Mouse (Mus musculus) stomach, embryonic 15.5 days (tissue): ENCODE measurements around the gene Kdm2b. TPM values are rescaled to one million over a fixed set of nuclear protein-coding genes. Genes with fewer than 3 reads are reported as not detected.

ENCODE experiments used
- ATAC-seq: fragments of 200-750 bp; cut with Nextera tagmentation; 2 replicates; pipeline ENCODE4 v1.8.0; 2017; ENCODE audit warnings: low read depth, moderate number of reproducible peaks, moderate TSS enrichment; ENCODE audit not compliant: insufficient read depth, low FRiP score
- H3K27ac ChIP-seq: fragments of 300-500 bp; sonication (generic); 2 replicates; pipeline ENCODE4 v1.5.1; 2015; ENCODE audit warnings: mild to moderate bottlenecking, inconsistent platforms
- H3K27me3 ChIP-seq: fragments of 300-500 bp; sonication (generic); replicated peaks from 2 replicates; pipeline ENCODE4 v1.6.1; 2015; ENCODE audit warnings: inconsistent platforms
- H3K36me3 ChIP-seq: fragments of 300-500 bp; sonication (generic); 2 replicates; pipeline ENCODE4 v1.6.1; 2015; ENCODE audit warnings: inconsistent platforms
- H3K4me1 ChIP-seq: fragments of 300-500 bp; sonication (generic); 2 replicates; pipeline ENCODE4 v1.6.1; 2015; ENCODE audit warnings: inconsistent platforms
- H3K4me2 ChIP-seq: fragments of 300-500 bp; sonication (generic); 2 replicates; pipeline ENCODE4 v1.6.1; 2015; ENCODE audit warnings: mild to moderate bottlenecking, inconsistent platforms
- H3K4me3 ChIP-seq: fragments of 300-500 bp; sonication (generic); replicated peaks from 2 replicates; pipeline ENCODE4 v1.5.1; 2015; ENCODE audit warnings: inconsistent platforms
- H3K9ac ChIP-seq: fragments of 300-500 bp; sonication (generic); 2 replicates; pipeline ENCODE4 v1.6.1; 2015; ENCODE audit warnings: inconsistent platforms
- H3K9me3 ChIP-seq: fragments of 300-500 bp; sonication (generic); 2 replicates; pipeline ENCODE4 v1.6.1; 2016; ENCODE audit warnings: inconsistent platforms
- WGBS: fragments of 180-500 bp; shearing (Covaris S2); methylation state at CpG from one replicate; pipeline ENCODE4 v1.1.7; 2015; 5-methylcytosine and 5-hydroxymethylcytosine counted together
- polyA plus RNA-seq: library from polyadenylated mRNA; unstranded; fragments of >200 nt; fragmentation: Nextera tagmentation; extraction: Ambion mirVana; gene quantifications from 2 replicates; pipeline ENCODE4 v1.2.1, GENCODE M21; 2015

Gene Kdm2b
- polyA plus RNA-seq, 1 experiment from 2014 or later, result 29.6 TPM

GRCm38 (mm10) chr5:123009873-123010272 lies 20.2 kb upstream of the Kdm2b start:
- 48% methylated on average over 11 of the region's 11 CpGs for WGBS
- no peaks in the 10 kb centered on the region for H3K27me3 ChIP-seq
- no peak overlapping the region for H3K4me2 ChIP-seq
- no peak for ATAC-seq
- no peaks in the 10 kb centered on the region for H3K9me3 ChIP-seq
- no peak overlapping the region for H3K27ac ChIP-seq
- H3K4me3 ChIP-seq, result no peak overlapping the region
- peaks cover 14% of the 10 kb centered on the region for H3K4me1 ChIP-seq
- no peaks in the 10 kb centered on the region for H3K36me3 ChIP-seq
- H3K9ac ChIP-seq, result no peak overlapping the region

- Histone ChIP-seq H3K4me1 (peaks cover 8% of the 10 kb centered on the region), H3K27ac (0 out of 2 replicates have a peak overlapping the region, but pooled peaks have one; percentile 3), H3K9ac (no peak overlapping the region), H3K9me3 (no peaks in the 10 kb centered on the region), H3K27me3 (no peaks in the 10 kb centered on the region), H3K4me3 (no peak overlapping the region), H3K4me2 (no peak overlapping the region), H3K36me3 (no peaks in the 10 kb centered on the region)
- ATAC-seq, result no peak
- 54% methylated on average over 7 of the region's 7 CpGs for WGBS
Measured at GRCm38 (mm10) chr5:123008877-123009493, 19.4 kb upstream of the Kdm2b start.

DNA sequence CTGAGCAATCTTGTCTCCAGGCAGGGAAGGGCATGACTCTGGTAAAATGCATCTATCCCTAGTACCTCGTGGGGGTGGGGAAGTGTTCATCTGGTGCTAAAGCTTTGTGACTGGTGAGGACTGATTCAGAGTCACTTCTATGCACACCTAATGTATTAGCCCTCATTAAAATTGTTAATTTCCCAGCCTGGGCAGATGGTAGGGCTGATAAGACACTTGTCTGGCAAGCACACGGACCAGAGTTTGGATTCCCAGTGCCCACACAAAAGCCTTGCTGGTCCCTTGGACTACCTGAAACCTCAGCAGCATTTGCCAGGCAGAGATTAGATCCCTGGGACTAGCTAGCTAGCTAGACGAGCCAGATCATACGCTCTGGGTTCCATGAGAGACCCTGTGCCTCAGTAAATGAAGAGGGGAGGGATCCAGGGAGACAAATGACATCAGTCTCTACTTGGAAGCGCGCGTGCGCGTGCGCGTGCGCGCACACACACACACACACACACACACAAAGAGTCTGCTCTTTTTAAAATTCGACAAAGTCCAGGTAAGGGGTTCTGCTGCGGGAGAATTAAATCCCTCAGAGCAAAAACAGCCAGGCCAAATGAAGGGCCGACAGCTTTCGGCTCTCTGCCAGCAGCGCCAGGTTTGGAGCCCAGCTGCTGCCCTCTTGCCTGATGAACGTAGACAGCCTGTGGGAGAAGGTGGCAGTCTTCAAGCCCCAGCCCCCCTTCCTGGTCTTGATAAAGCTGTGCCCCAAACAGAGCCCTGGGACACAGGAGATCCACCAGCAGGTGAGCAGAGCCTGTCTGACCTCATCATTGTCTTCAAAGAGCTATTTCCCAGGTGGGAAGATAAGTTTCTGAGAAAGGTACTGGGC lies 16.3 kb upstream of the Kdm2b start:
- H3K36me3 ChIP-seq, result no peaks in the 10 kb centered on the region
- no peaks in the 10 kb centered on the region for H3K27me3 ChIP-seq
- H3K4me3 ChIP-seq, result no peak overlapping the region
- H3K9ac ChIP-seq, result no peak overlapping the region
- 0 out of 2 replicates have a peak, but pooled peaks cover 6% of the 10 kb centered on the region for H3K4me1 ChIP-seq
- no peak for ATAC-seq
- no peak overlapping the region for H3K4me2 ChIP-seq
- H3K9me3 ChIP-seq, result no peaks in the 10 kb centered on the region
- 58% methylated on average over 19 of the region's 19 CpGs for WGBS
- H3K27ac ChIP-seq, result no peak overlapping the region

- 50% methylated on average over 1 of the region's 1 CpGs for WGBS
- no peak overlapping the region for H3K27ac ChIP-seq
- no peaks in the 10 kb centered on the region for H3K9me3 ChIP-seq
- no peaks in the 10 kb centered on the region for H3K36me3 ChIP-seq
- no peak overlapping the region for H3K4me3 ChIP-seq
- no peak overlapping the region for H3K4me2 ChIP-seq
- ATAC-seq, result no peak
- no peak overlapping the region for H3K9ac ChIP-seq
- no peaks in the 10 kb centered on the region for H3K27me3 ChIP-seq
- 0 out of 2 replicates have a peak, but pooled peaks cover 2% of the 10 kb centered on the region for H3K4me1 ChIP-seq
Measured at GRCm38 (mm10) chr5:123000901-123001300, 11.3 kb upstream of the Kdm2b start.

DNA sequence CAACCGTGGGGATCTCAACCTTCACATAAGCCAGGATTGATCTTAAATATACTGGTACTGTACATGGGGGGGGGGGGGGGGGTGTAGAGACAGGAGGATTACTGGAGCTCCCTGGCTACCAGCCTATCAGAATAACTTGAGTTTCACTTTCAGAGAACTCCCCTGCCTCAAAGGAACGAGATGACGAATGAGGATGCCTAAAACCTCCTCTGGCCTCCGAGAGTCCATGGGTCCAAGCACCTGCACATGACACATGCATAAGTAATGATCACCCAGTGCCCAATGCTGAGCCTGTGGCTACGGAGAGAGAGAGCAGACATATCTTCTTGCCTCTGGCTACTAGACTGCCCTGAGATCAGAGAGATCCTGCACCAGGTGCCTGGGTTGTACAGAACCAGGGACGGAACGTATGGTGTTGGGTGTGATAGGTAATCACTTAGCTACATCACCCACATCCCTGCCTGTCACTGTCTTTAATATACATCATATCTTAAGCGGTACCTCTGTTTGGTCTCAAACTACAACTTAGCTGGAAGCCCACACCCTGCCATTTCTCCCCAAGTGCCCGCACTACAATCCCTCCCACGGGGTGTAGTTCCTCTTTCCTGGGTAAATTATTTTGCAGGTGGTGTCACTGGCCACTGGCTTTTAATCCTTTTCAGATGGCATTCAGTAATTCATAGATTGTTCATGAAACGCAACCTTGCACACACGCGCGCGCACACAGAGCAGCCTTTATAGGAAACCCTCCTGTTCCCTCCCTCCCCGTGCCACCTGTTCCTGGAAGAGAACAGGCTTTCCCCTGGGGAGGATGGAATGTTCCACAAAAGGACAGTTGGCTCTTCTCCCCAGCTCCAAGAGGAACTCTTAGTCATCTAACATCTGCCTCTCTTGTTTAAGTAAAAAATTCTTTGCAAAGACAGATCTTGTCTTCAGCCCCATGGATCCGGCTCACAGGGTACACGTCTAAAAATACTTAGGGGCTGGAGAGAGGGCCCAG lies 7.9 kb upstream of the Kdm2b start:
- no peak overlapping the region for H3K27ac ChIP-seq
- WGBS, result 76% methylated on average over 18 of the region's 18 CpGs
- H3K27me3 ChIP-seq, result no peaks in the 10 kb centered on the region
- no peak overlapping the region for H3K4me3 ChIP-seq
- H3K9me3 ChIP-seq, result no peaks in the 10 kb centered on the region
- H3K4me2 ChIP-seq, result no peak overlapping the region
- H3K36me3 ChIP-seq, result no peaks in the 10 kb centered on the region
- no peak for ATAC-seq
- no peak overlapping the region for H3K9ac ChIP-seq
- 0 out of 2 replicates have a peak, but pooled peaks cover 4% of the 10 kb centered on the region for H3K4me1 ChIP-seq

GRCm38 (mm10) chr5:122994910-122995309 lies 5.3 kb upstream of the Kdm2b start:
- 0% methylated on average over 1 of the region's 1 CpGs for WGBS
- Histone ChIP-seq H3K4me3 (no peak overlapping the region), H3K27ac (no peak overlapping the region), H3K9me3 (no peaks in the 10 kb centered on the region), H3K36me3 (no peaks in the 10 kb centered on the region), H3K4me1 (0 out of 2 replicates have a peak, but pooled peaks cover 4% of the 10 kb centered on the region), H3K4me2 (no peak overlapping the region), H3K27me3 (no peaks in the 10 kb centered on the region), H3K9ac (no peak overlapping the region)
- ATAC-seq, result no peak

DNA sequence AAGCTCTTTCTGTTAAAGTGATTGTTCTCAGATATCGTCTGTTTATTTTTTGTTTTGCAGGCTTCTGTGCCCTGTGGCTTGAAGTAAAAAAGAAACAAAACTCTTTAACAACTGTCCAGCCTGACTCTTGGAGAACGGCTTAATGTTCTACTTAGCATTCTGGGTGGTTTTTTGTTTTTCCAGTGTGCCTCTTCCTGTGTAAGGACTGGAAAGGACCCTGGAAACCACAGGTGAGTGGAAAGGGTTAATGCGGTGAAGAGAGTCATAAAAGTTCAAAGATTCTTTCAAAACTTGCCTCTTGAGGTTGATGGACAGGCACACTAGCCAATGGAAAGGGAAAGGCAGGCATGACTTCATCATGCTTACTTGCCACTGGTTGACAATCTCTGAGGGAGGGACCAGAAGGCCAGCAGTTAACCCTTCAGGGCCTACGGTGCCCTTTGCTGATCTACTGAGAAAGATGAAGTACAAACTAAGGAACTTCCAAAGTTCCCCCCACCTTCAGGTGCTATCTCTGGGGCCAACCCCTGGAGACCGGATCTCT lies 4.8 kb upstream of the Kdm2b start:
- Histone ChIP-seq H3K27me3 (no peaks in the 10 kb centered on the region), H3K4me1 (0 out of 2 replicates have a peak, but pooled peaks cover 4% of the 10 kb centered on the region), H3K4me3 (0 out of 2 replicates have a peak overlapping the region, but pooled peaks have one; percentile 6), H3K9ac (no peak overlapping the region), H3K4me2 (peak overlapping the region; percentile 40), H3K27ac (no peak overlapping the region), H3K36me3 (no peaks in the 10 kb centered on the region), H3K9me3 (no peaks in the 10 kb centered on the region)
- peak; percentile 89 for ATAC-seq
- WGBS, result 8% methylated on average over 5 of the region's 5 CpGs

- H3K4me3 ChIP-seq, result no peak overlapping the region
- no peaks in the 10 kb centered on the region for H3K36me3 ChIP-seq
- peak overlapping the region; percentile 40 for H3K4me2 ChIP-seq
- no peak overlapping the region for H3K27ac ChIP-seq
- no peaks in the 10 kb centered on the region for H3K27me3 ChIP-seq
- no peaks in the 10 kb centered on the region for H3K9me3 ChIP-seq
- 38% methylated on average over 2 of the region's 2 CpGs for WGBS
- ATAC-seq, result no peak
- 0 out of 2 replicates have a peak, but pooled peaks cover 4% of the 10 kb centered on the region for H3K4me1 ChIP-seq
- H3K9ac ChIP-seq, result no peak overlapping the region
Measured at GRCm38 (mm10) chr5:122993811-122994210, 4.2 kb upstream of the Kdm2b start.

DNA sequence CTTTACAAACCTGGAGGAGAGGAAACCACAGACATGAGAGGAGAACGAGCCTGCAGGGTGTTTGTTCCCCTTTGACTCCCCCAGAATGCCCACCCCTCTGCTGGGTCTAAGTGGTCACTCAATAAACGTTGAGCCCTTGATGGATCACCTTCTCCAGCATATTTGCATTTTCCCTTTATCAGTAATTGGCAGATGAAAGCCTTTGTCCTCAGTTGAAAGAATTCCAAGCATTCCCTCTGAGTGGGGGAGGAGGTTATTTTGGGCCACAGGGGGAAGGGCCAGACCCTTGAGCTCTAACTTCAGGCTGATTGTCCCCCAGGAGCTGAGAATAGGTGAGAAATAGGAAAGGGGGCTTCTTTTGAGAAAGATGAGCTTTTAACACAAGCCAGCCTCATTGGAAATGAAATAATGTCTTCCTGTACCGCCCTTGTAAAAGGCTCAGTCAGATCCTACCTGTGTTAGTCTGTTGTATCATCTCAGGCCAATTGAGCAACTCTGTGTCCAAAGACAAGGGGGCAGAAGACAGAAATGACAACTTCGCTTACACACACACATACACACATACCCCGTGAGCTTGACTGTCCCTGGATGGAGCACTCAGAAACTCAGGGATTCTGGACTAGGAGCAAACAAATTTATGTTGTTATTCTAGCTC lies 1.9 kb upstream of the Kdm2b start:
- 45% methylated on average over 5 of the region's 5 CpGs for WGBS
- H3K9ac ChIP-seq, result no peak overlapping the region
- 0 out of 2 replicates have a peak overlapping the region, but pooled peaks have one; percentile 8 for H3K4me2 ChIP-seq

GRCm38 (mm10) chr5:122990411-122991160 lies 963 bp upstream of the Kdm2b start:
- H3K4me2 ChIP-seq, result peak overlapping the region; percentile 89
- no peak overlapping the region for H3K27ac ChIP-seq
- 37% methylated on average over 16 of the region's 16 CpGs for WGBS
- H3K36me3 ChIP-seq, result no peaks in the 10 kb centered on the region
- ATAC-seq, result no peak
- H3K4me1 ChIP-seq, result peaks cover 14% of the 10 kb centered on the region
- no peak overlapping the region for H3K9ac ChIP-seq
- H3K27me3 ChIP-seq, result no peaks in the 10 kb centered on the region
- H3K4me3 ChIP-seq, result peak overlapping the region; percentile 73; the same call in 1 of the 2 replicates
- H3K9me3 ChIP-seq, result no peaks in the 10 kb centered on the region

More for the DNA sequence above, 1.9 kb upstream of the Kdm2b start:
- Histone ChIP-seq H3K4me1 (peaks cover 14% of the 10 kb centered on the region), H3K36me3 (no peaks in the 10 kb centered on the region), H3K27ac (no peak overlapping the region), H3K9me3 (no peaks in the 10 kb centered on the region), H3K4me3 (no peak overlapping the region), H3K27me3 (no peaks in the 10 kb centered on the region)
- no peak for ATAC-seq
